Mouse (Mus musculus) midbrain, embryonic 15.5 days (tissue): ENCODE data around the gene Txn1. TPM values are rescaled to one million over a fixed set of nuclear protein-coding genes. Genes with fewer than 3 reads are reported as not detected.

Source experiments
- ATAC-seq: fragments of 200-750 bp; cut with Nextera tagmentation; replicated peaks from 2 replicates; pipeline ENCODE4 v1.8.0; 2017; ENCODE audit warnings: moderate TSS enrichment
- H3K27ac ChIP-seq: fragments of 300-500 bp; sonication (generic); 2 replicates; pipeline ENCODE4 v1.5.1; 2015; ENCODE audit warnings: mild to moderate bottlenecking, inconsistent platforms
- H3K27me3 ChIP-seq: fragments of 300-500 bp; sonication (generic); replicated peaks from 2 replicates; pipeline ENCODE4 v1.6.1; 2015; ENCODE audit warnings: inconsistent platforms
- H3K36me3 ChIP-seq: fragments of 300-500 bp; sonication (generic); replicated peaks from 2 replicates; pipeline ENCODE4 v1.6.1; 2015; ENCODE audit warnings: inconsistent platforms
- H3K4me1 ChIP-seq: fragments of 300-500 bp; sonication (generic); 2 replicates; pipeline ENCODE4 v1.6.1; 2015; ENCODE audit warnings: inconsistent platforms
- H3K4me2 ChIP-seq: fragments of 300-500 bp; sonication (generic); 2 replicates; pipeline ENCODE4 v1.6.1; 2015; ENCODE audit warnings: inconsistent platforms, mild to moderate bottlenecking, moderate library complexity
- H3K4me3 ChIP-seq: fragments of 300-500 bp; sonication (generic); 2 replicates; pipeline ENCODE4 v1.5.1; 2015; ENCODE audit warnings: mild to moderate bottlenecking, inconsistent platforms
- H3K9ac ChIP-seq: fragments of 300-500 bp; sonication (generic); 2 replicates; pipeline ENCODE4 v1.6.1; 2015; ENCODE audit warnings: mild to moderate bottlenecking, inconsistent platforms
- H3K9me3 ChIP-seq: fragments of 300-500 bp; sonication (generic); 2 replicates; pipeline ENCODE4 v1.6.1; 2016; ENCODE audit warnings: inconsistent platforms
- whole genome bisulfite sequencing: fragments of 180-500 bp; shearing (Covaris S2); methylation state at CpG from one replicate; pipeline ENCODE4 v1.1.7; 2015; ENCODE audit warnings: mixed read lengths; 5-methylcytosine and 5-hydroxymethylcytosine counted together
- polyA plus RNA-seq: library from polyadenylated mRNA; unstranded; fragments of >200 nt; fragmentation: Nextera tagmentation; extraction: Ambion mirVana; gene quantifications from 2 replicates; pipeline ENCODE4 v1.2.1, GENCODE M21; 2015

The Txn1 gene
- polyA plus RNA-seq, 1 experiment from 2014 or later, result 255 TPM

DNA sequence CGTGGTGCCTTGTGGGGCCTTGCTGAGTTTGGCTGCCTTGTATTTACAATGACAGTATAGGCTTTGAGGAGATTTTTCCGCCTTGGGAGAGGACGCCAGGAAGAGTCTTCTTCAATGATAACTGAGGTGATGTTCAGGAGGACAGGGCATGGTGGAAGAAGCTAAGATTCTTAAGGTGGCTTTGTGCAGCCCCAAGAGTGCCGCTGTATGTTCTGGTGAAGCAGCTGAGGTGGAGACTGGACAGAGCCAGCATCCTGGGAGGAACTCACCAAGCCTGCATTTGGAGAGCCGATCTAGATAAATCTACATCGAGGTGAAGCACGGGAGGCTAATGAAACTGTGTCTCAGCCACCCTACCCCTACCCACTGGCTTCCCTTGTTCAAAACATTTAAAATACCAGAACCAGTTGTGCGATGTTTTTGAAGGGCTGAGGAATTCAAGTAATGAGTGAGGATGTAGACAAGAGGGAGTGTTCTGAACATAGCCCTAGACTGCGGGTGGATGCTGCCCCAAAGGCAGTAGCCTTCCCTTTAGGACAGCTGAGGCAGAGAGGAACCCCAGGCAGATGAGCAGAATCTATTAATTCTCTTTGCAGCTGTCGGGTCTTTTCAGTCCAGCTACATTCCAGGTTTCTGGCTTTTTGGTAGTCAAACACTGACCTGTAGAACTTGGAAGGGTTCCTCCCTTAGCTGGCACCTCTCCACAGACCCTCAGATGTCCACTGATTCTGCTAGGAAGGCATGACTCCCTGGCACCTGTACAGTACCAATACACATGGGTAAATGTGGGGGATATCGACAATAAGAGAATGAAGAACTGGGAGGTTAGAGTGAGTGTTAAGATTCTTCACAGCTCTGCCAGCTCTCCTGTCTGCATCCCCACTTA is 1.2 kb upstream of the Txn1 start:
- ATAC-seq, result no peak
- H3K4me3 ChIP-seq, result peak overlapping the region; percentile 86
- no peaks in the 10 kb centered on the region for H3K27me3 ChIP-seq
- WGBS, result 46% methylated on average over 11 of the region's 11 CpGs
- no peak overlapping the region for H3K9ac ChIP-seq
- H3K27ac ChIP-seq, result peak overlapping the region; percentile 87
- no peaks in the 10 kb centered on the region for H3K36me3 ChIP-seq
- peaks cover 29% of the 10 kb centered on the region for H3K4me1 ChIP-seq
- peak overlapping the region; percentile 56 for H3K4me2 ChIP-seq
- H3K9me3 ChIP-seq, result no peaks in the 10 kb centered on the region

- H3K4me1 ChIP-seq, result peaks cover 29% of the 10 kb centered on the region
- no peaks in the 10 kb centered on the region for H3K9me3 ChIP-seq
- peak overlapping the region; percentile 87 for H3K27ac ChIP-seq
- peak overlapping the region; percentile 92 for H3K9ac ChIP-seq
- ATAC-seq, result peak; percentile 44; the same call in 1 of the 2 replicates
- H3K4me3 ChIP-seq, result peak overlapping the region; percentile 86
- no peaks in the 10 kb centered on the region for H3K27me3 ChIP-seq
- H3K36me3 ChIP-seq, result peaks cover 11% of the 10 kb centered on the region
- WGBS, result under 1% methylated on average over 25 of the region's 25 CpGs
- peak overlapping the region; percentile 56 for H3K4me2 ChIP-seq
These were observed 660 bp downstream of the Txn1 start for GRCm38 (mm10) chr4:57955544-57955958.

- Histone ChIP-seq H3K27me3 (no peaks in the 10 kb centered on the region), H3K4me1 (peaks cover 29% of the 10 kb centered on the region), H3K27ac (no peak overlapping the region), H3K4me3 (peak overlapping the region; percentile 86), H3K4me2 (peak overlapping the region; percentile 56), H3K9me3 (no peaks in the 10 kb centered on the region), H3K9ac (no peak overlapping the region; the same call in 1 of the 2 replicates), H3K36me3 (peaks cover 11% of the 10 kb centered on the region)
- WGBS, result 77% methylated on average over 8 of the region's 8 CpGs
- no peak for ATAC-seq
These were observed 1.2 kb downstream of the Txn1 start for GRCm38 (mm10) chr4:57954991-57955390.

DNA sequence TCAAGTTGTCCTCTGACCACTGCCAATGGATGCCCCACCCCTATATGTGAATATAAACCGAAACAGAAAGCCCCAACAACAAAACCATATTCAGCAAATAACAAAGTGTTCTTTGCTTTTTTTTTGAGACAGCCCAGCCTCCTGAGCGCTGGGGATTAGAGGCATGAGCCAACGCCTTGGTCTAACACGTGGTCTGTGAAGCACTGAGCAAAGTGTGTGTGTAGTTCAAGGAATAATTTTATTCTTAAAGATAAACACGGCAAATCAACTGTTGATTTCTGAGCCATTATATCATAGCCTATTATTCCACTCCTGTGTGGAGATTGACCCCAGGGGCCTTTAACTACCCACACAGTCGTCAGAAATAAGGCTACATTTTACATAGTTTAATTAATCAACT is 1.6 kb downstream of the Txn1 start:
- Histone ChIP-seq H3K9me3 (no peaks in the 10 kb centered on the region), H3K27ac (no peak overlapping the region), H3K27me3 (no peaks in the 10 kb centered on the region), H3K36me3 (peaks cover 11% of the 10 kb centered on the region), H3K4me2 (peak overlapping the region; percentile 56), H3K4me3 (peak overlapping the region; percentile 86), H3K9ac (no peak overlapping the region), H3K4me1 (peaks cover 29% of the 10 kb centered on the region)
- no peak for ATAC-seq
- WGBS, result 71% methylated on average over 6 of the region's 6 CpGs

DNA sequence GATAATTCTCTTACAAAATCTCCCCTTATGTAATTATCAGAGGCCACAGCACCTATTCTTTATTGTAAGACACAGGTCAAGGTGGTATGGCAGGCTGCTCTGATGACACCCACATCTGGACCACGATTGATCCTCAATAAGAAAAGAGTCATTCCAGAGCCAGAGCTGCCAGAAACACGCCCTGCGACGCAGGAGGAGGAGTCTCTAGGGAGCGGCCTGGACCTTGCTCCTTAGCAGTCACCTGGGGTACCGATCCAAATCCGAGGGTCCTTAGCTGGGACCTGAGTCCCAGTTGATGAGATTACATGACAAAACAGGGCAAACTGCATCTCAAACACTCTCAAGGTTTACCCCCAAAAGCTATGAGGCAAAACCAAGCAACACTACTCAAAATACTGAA is 2.4 kb downstream of the Txn1 start:
- no peaks in the 10 kb centered on the region for H3K9me3 ChIP-seq
- ATAC-seq, result no peak
- H3K4me2 ChIP-seq, result peak overlapping the region; percentile 56; the same call in 1 of the 2 replicates
- peaks cover 15% of the 10 kb centered on the region for H3K36me3 ChIP-seq
- H3K9ac ChIP-seq, result no peak overlapping the region
- H3K4me1 ChIP-seq, result peaks cover 29% of the 10 kb centered on the region
- no peaks in the 10 kb centered on the region for H3K27me3 ChIP-seq
- no peak overlapping the region for H3K4me3 ChIP-seq
- no peak overlapping the region for H3K27ac ChIP-seq
- 85% methylated on average over 7 of the region's 7 CpGs for WGBS

GRCm38 (mm10) chr4:57952891-57953290 is 3.3 kb downstream of the Txn1 start:
- peaks cover 19% of the 10 kb centered on the region for H3K36me3 ChIP-seq
- no peak for ATAC-seq
- H3K4me2 ChIP-seq, result no peak overlapping the region
- WGBS, result 88% methylated on average over 1 of the region's 1 CpGs
- no peak overlapping the region for H3K9ac ChIP-seq
- peaks cover 29% of the 10 kb centered on the region for H3K4me1 ChIP-seq
- H3K4me3 ChIP-seq, result no peak overlapping the region
- no peak overlapping the region for H3K27ac ChIP-seq
- H3K9me3 ChIP-seq, result no peaks in the 10 kb centered on the region
- no peaks in the 10 kb centered on the region for H3K27me3 ChIP-seq

DNA sequence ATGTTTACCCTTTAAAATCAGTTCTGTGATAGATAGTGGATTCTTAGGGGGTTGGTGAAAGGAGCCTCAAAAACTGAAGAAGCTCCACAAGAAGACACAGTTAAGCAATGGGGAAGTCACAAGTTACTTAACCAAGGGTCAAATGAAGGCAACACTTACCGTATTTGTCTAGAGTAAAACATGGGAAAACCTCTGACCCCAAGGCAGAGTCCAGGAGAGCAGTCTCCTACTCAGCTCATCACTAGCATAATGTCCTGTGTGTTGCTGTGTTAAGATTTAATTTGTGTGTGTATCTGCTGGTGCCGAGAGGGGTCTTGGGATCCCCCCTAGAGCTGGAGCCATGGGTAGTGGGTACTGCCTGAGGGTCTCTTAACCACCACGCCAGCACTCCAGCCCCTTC is 3.8 kb downstream of the Txn1 start:
- Histone ChIP-seq H3K9me3 (no peaks in the 10 kb centered on the region), H3K36me3 (peaks cover 22% of the 10 kb centered on the region), H3K4me1 (peaks cover 29% of the 10 kb centered on the region), H3K4me2 (no peak overlapping the region), H3K9ac (no peak overlapping the region), H3K4me3 (no peak overlapping the region), H3K27ac (no peak overlapping the region), H3K27me3 (no peaks in the 10 kb centered on the region)
- ATAC-seq, result no peak
- 95% methylated on average over 3 of the region's 3 CpGs for WGBS

GRCm38 (mm10) chr4:57949866-57950265 is 6.3 kb downstream of the Txn1 start:
- H3K4me2 ChIP-seq, result no peak overlapping the region
- no peak for ATAC-seq
- H3K36me3 ChIP-seq, result peaks cover 22% of the 10 kb centered on the region
- 93% methylated on average over 6 of the region's 6 CpGs for WGBS
- no peak overlapping the region for H3K9ac ChIP-seq
- peaks cover 16% of the 10 kb centered on the region for H3K4me1 ChIP-seq
- H3K4me3 ChIP-seq, result no peak overlapping the region
- H3K27ac ChIP-seq, result no peak overlapping the region
- H3K27me3 ChIP-seq, result no peaks in the 10 kb centered on the region
- H3K9me3 ChIP-seq, result no peaks in the 10 kb centered on the region

DNA sequence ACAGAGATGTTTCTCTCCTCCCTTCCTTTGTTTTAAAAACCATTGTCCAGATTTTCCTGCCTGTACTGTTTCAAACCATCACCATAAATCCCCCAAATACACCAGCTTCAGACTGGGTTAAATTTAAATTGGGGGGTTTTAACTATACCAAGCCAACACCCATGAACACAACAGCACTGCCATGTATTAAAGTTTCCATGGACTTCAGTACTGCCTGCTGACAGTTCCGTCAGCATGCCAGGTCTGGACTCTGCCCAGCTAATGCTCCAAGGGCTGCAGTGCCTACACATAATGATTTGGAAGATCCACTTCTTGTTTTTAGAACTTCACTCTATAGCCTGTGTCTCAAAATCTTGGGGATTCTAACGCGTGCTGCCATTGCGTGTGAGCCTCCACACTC is 8.7 kb downstream of the Txn1 start:
- Histone ChIP-seq H3K4me2 (no peak overlapping the region), H3K4me3 (no peak overlapping the region), H3K9me3 (no peaks in the 10 kb centered on the region), H3K4me1 (no peaks in the 10 kb centered on the region), H3K9ac (no peak overlapping the region), H3K27ac (no peak overlapping the region), H3K36me3 (peaks cover 33% of the 10 kb centered on the region), H3K27me3 (no peaks in the 10 kb centered on the region)
- no peak for ATAC-seq
- 93% methylated on average over 4 of the region's 4 CpGs for WGBS

GRCm38 (mm10) chr4:57947036-57947435 is 9.2 kb downstream of the Txn1 start:
- ATAC-seq, result no peak
- no peaks in the 10 kb centered on the region for H3K27me3 ChIP-seq
- 87% methylated on average over 10 of the region's 10 CpGs for WGBS
- no peak overlapping the region for H3K4me2 ChIP-seq
- no peak overlapping the region for H3K9ac ChIP-seq
- H3K36me3 ChIP-seq, result peaks cover 33% of the 10 kb centered on the region
- no peaks in the 10 kb centered on the region for H3K9me3 ChIP-seq
- no peaks in the 10 kb centered on the region for H3K4me1 ChIP-seq
- H3K27ac ChIP-seq, result no peak overlapping the region
- H3K4me3 ChIP-seq, result no peak overlapping the region

DNA sequence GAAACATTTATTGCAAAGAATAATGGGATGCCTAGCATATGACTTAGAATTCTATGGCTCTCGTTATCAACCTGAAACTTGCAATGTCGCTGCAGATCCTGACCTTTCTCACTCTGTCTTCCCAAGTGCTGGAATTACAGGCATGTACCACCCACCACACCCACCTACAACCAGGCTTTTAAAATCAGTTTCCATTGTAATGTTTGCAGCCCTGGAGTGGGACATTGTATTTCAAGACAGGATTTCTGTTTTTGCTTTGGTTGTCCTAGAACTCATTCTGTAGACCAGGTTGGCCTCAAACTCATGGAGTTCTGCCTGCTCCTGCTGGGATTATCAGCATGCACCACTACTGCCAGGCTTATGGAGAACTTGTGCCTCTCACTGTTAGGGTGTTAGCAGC is 13.3 kb downstream of the Txn1 start:
- no peaks in the 10 kb centered on the region for H3K27me3 ChIP-seq
- H3K36me3 ChIP-seq, result peaks cover 15% of the 10 kb centered on the region
- no peak overlapping the region for H3K4me3 ChIP-seq
- no peak overlapping the region for H3K4me2 ChIP-seq
- WGBS, result 92% methylated on average over 2 of the region's 2 CpGs
- no peaks in the 10 kb centered on the region for H3K9me3 ChIP-seq
- H3K4me1 ChIP-seq, result no peaks in the 10 kb centered on the region
- H3K27ac ChIP-seq, result no peak overlapping the region
- no peak overlapping the region for H3K9ac ChIP-seq
- ATAC-seq, result no peak

DNA sequence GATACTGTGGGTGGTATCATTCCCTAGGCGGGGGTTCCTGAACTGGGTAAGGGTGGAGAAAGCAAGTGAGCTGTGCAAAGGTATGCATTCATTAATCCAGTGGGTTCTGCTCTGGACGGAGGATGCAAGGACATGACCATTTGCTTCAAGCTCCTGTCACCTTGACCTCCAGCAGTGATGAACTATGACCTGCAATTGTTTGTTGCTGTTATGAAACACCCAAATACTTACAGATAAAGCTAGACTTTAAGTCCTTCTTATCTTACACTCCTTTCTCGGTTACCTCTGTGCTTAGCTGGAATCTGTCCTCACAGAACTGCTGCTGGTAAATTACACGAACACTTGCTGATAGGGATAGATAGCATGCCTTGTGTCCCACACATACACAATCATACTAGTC is 15.6 kb downstream of the Txn1 start:
- no peak overlapping the region for H3K4me2 ChIP-seq
- H3K27me3 ChIP-seq, result no peaks in the 10 kb centered on the region
- no peaks in the 10 kb centered on the region for H3K9me3 ChIP-seq
- 91% methylated on average over 4 of the region's 4 CpGs for WGBS
- H3K9ac ChIP-seq, result no peak overlapping the region
- no peak overlapping the region for H3K27ac ChIP-seq
- H3K4me3 ChIP-seq, result no peak overlapping the region
- H3K4me1 ChIP-seq, result no peaks in the 10 kb centered on the region
- H3K36me3 ChIP-seq, result peaks cover 11% of the 10 kb centered on the region
- ATAC-seq, result no peak

- Histone ChIP-seq H3K9ac (no peak overlapping the region), H3K27me3 (no peaks in the 10 kb centered on the region), H3K4me3 (no peak overlapping the region), H3K9me3 (no peaks in the 10 kb centered on the region), H3K4me2 (no peak overlapping the region), H3K36me3 (no peaks in the 10 kb centered on the region), H3K4me1 (no peaks in the 10 kb centered on the region), H3K27ac (no peak overlapping the region)
- no peak for ATAC-seq
- 90% methylated on average over 6 of the region's 6 CpGs for WGBS
These were observed 18.9 kb downstream of the Txn1 start for GRCm38 (mm10) chr4:57937292-57937691.
